Mouse (Mus musculus): Measurements from ENCODE around the gene Tmed5.

GRCm38 (mm10) chr5:108076833-108077540, 55.4 kb downstream of the Tmed5 start:
- no peak for TF ChIP-seq CTCF (IDR thresholded peaks at IDR 0.05; ENCODE audit: extremely low read depth, insufficient read depth, insufficient read length, insufficient replicate concordance)
- TF ChIP-seq POLR2A (IDR thresholded peaks at IDR 0.05; ENCODE audit: low read depth, low read length), result no peak

Data from spleen, adult 2 months (tissue).